8 mouse cellular contexts compared by ENCODE assay signal in genomic region chr5:52190371-52191179, GRCm38 (mm10). TPM values are rescaled to one million over a fixed set of nuclear protein-coding genes. Genes with fewer than 3 reads are reported as not detected.
DNase-seq lines count a peak whose midpoint lies in the region; ATAC-seq lines count a peak whose summit lies in the region.

TSS of gene Dhx15 (minus strand) at chr5:52190514.

- peak within 1 kb of the TSS; percentile 68 to 88 for H3K27ac ChIP-seq in heart, embryonic 14.5 days (replicated peaks in 1 of 2; ENCODE audit: control insufficient read depth in 1 of 2, insufficient read depth in 1 of 2, low read depth in 2 of 2, low read length in 2 of 2)
- peak within 1 kb of the TSS; percentile 90 for H3K27ac ChIP-seq in liver, embryonic 13.5 days
- peak within 1 kb of the TSS; percentile 96 for H3K27ac ChIP-seq in stomach, embryonic 16.5 days (ENCODE audit: low read length)

- H3K4me3 ChIP-seq in heart, embryonic 14.5 days (ENCODE audit: control insufficient read depth in 1 of 2, insufficient read depth in 1 of 2, low read depth in 1 of 2, low read length in 2 of 2): peak within 1 kb of the TSS; percentile 85 to 100
- peak within 1 kb of the TSS; percentile 95 for H3K4me3 ChIP-seq in liver, embryonic 13.5 days (replicated peaks)
- H3K4me3 ChIP-seq in stomach, embryonic 16.5 days (replicated peaks; ENCODE audit: low read length): peak within 1 kb of the TSS; percentile 71

- no peaks in the 10 kb centered on the region for H3K9me3 ChIP-seq in heart, embryonic 14.5 days (ENCODE audit: control insufficient read depth, low read length)
- H3K9me3 ChIP-seq in liver, embryonic 13.5 days (replicated peaks): no peaks in the 10 kb centered on the region
- no peaks in the 10 kb centered on the region for H3K9me3 ChIP-seq in stomach, embryonic 16.5 days (replicated peaks; ENCODE audit: control insufficient read depth, low read length)

- peak; percentile 89 for DNase-seq in c-Kit-negative CD71-positive TER-119-positive erythroid progenitor cells, embryonic 14.5 days (ENCODE audit: low read depth, low spot score)
- peak; percentile 86 for DNase-seq in fibroblast of lung, adult 2 months (ENCODE audit: low read depth)
- DNase-seq in kidney, postnatal 14 days: peak; percentile 97
- peak; percentile 84 for DNase-seq in liver, embryonic 13.5 days
- peak; percentile 88 for DNase-seq in neural tube, embryonic 10.5 days (ENCODE audit: extremely low spot score, low spot score)

- peak; percentile 91 for ATAC-seq in CD4-positive, CD25-positive, alpha-beta regulatory T cell, adult 4 months
- ATAC-seq in heart, embryonic 14.5 days (ENCODE audit: insufficient number of reproducible peaks, insufficient read depth, low FRiP score, low read depth): peak; percentile 94
- peak; percentile 93 for ATAC-seq in liver, embryonic 13.5 days (ENCODE audit: low read depth)
- ATAC-seq in stomach, embryonic 16.5 days (ENCODE audit: insufficient read depth, low FRiP score): peak; percentile 97

- peaks cover 0 to 20% of the 10 kb centered on the region in 2 experiments; a peak in 3 of 4 replicates for H3K4me1 ChIP-seq in heart, embryonic 14.5 days (ENCODE audit: control insufficient read depth in 2 of 2, insufficient read depth in 2 of 2, low read length in 2 of 2)
- peaks cover 45% of the 10 kb centered on the region for H3K4me1 ChIP-seq in liver, embryonic 13.5 days (replicated peaks)
- peaks cover 15% of the 10 kb centered on the region for H3K4me1 ChIP-seq in stomach, embryonic 16.5 days (ENCODE audit: control insufficient read depth, insufficient read depth, low read length)

- H3K36me3 ChIP-seq in heart, embryonic 14.5 days (ENCODE audit: control insufficient read depth, insufficient read depth, low read length): no peaks in the 10 kb centered on the region
- H3K36me3 ChIP-seq in liver, embryonic 13.5 days: peaks cover 6% of the 10 kb centered on the region; the same call in 1 of the 2 replicates
- no peaks in the 10 kb centered on the region for H3K36me3 ChIP-seq in stomach, embryonic 16.5 days (ENCODE audit: control insufficient read depth, insufficient read depth, low read length)

- WGBS in heart, embryonic 14.5 days: under 1% methylated on average over 52 of the region's 53 CpGs
- 1% methylated on average over 53 of the region's 53 CpGs for WGBS in liver, embryonic 13.5 days (ENCODE audit: insufficient replicate concordance)
- WGBS in stomach, embryonic 16.5 days: under 1% methylated on average over 53 of the region's 53 CpGs

- peak within 1 kb of the TSS; percentile 82 for H3K4me2 ChIP-seq in heart, embryonic 14.5 days (ENCODE audit: low read length)
- peak within 1 kb of the TSS; percentile 80 for H3K4me2 ChIP-seq in liver, embryonic 13.5 days
- H3K4me2 ChIP-seq in stomach, embryonic 16.5 days (ENCODE audit: low read depth, low read length): peak within 1 kb of the TSS; percentile 94

- no peaks in the 10 kb centered on the region for H3K27me3 ChIP-seq in heart, embryonic 14.5 days (ENCODE audit: control insufficient read depth, insufficient read depth, low read length)
- H3K27me3 ChIP-seq in liver, embryonic 13.5 days: no peaks in the 10 kb centered on the region
- no peaks in the 10 kb centered on the region for H3K27me3 ChIP-seq in stomach, embryonic 16.5 days (ENCODE audit: control insufficient read depth, insufficient read depth, low read length)

- H3K9ac ChIP-seq in heart, embryonic 14.5 days (ENCODE audit: low read length): peak within 1 kb of the TSS; percentile 98
- H3K9ac ChIP-seq in liver, embryonic 13.5 days: peak within 1 kb of the TSS; percentile 98
- peak within 1 kb of the TSS; percentile 95 for H3K9ac ChIP-seq in stomach, embryonic 16.5 days (ENCODE audit: low read length)

RNA-seq across cellular contexts. Expression of gene Dhx15, which starts in this region (rescaled TPM):
- polyA plus RNA-seq in CD4-positive, CD25-positive, alpha-beta regulatory T cell, adult 4 months (2017; shearing (Covaris generic)): 100 to 1,000 TPM in 1 of 2 experiments, 10 to 100 TPM in 1; 97.0 to 105 TPM
- 44.9 and 47.2 TPM in 2 replicates for polyA plus RNA-seq in heart, embryonic 14.5 days (2014; fragmentation: Nextera tagmentation; extraction: Ambion mirVana)
- 87.8 and 106 TPM in 2 replicates for polyA plus RNA-seq in liver, embryonic 13.5 days (2015; fragmentation: Nextera tagmentation; extraction: Ambion mirVana)
- 141 and 142 TPM in 2 replicates for polyA plus RNA-seq in stomach, embryonic 16.5 days (2015; fragmentation: Nextera tagmentation; extraction: Ambion mirVana)

Comparison
In these comparisons a context has a peak if more than half of its experiments do, and no peak if none do; other contexts are left out.
1. Peak in every context shown above with its lines: DNase-seq, ATAC-seq, H3K4me3 ChIP-seq and H3K27ac ChIP-seq.